Mouse (Mus musculus) hindbrain, embryonic 15.5 days (tissue): ENCODE measurements at regions not wholly inside any gene's neighbourhood (a gene's known extent, or its start where the extent isn't known, plus 50 kb on each side); places are given as distances from the start of the nearest gene placed in this dataset.

Source experiments
- ATAC-seq: fragments of 200-750 bp; cut with Nextera tagmentation; 2 replicates; pipeline ENCODE4 v1.8.0; 2017; ENCODE audit warnings: low read depth, moderate number of reproducible peaks, moderate TSS enrichment; ENCODE audit not compliant: low FRiP score
- H3K27ac ChIP-seq: fragments of 300-500 bp; sonication (generic); replicated peaks from 2 replicates; pipeline ENCODE4 v1.5.1; 2015; ENCODE audit warnings: mild to moderate bottlenecking, inconsistent platforms
- H3K27me3 ChIP-seq: fragments of 300-500 bp; sonication (generic); 2 replicates; pipeline ENCODE4 v1.6.1; 2015; ENCODE audit warnings: control low read depth, inconsistent platforms
- H3K36me3 ChIP-seq: fragments of 300-500 bp; sonication (generic); 2 replicates; pipeline ENCODE4 v1.6.1; 2015; ENCODE audit warnings: control low read depth, inconsistent platforms
- H3K4me1 ChIP-seq: fragments of 300-500 bp; sonication (generic); replicated peaks from 2 replicates; pipeline ENCODE4 v1.6.1; 2015; ENCODE audit warnings: control low read depth, inconsistent platforms
- H3K4me2 ChIP-seq: fragments of 300-500 bp; sonication (generic); 2 replicates; pipeline ENCODE4 v1.6.1; 2015; ENCODE audit warnings: moderate library complexity, mild to moderate bottlenecking, inconsistent platforms
- H3K4me3 ChIP-seq: fragments of 300-500 bp; sonication (generic); 2 replicates; pipeline ENCODE4 v1.5.1; 2015; ENCODE audit warnings: mild to moderate bottlenecking, inconsistent platforms
- H3K9ac ChIP-seq: fragments of 300-500 bp; sonication (generic); 2 replicates; pipeline ENCODE4 v1.6.1; 2015; ENCODE audit warnings: inconsistent platforms
- H3K9me3 ChIP-seq: fragments of 300-500 bp; sonication (generic); 2 replicates; pipeline ENCODE4 v1.6.1; 2016; ENCODE audit warnings: control low read depth, inconsistent platforms
- WGBS: fragments of 180-500 bp; shearing (Covaris S2); methylation state at CpG from one replicate; pipeline ENCODE4 v1.1.7; 2015; 5-methylcytosine and 5-hydroxymethylcytosine counted together

- 68% methylated on average over 4 of the region's 4 CpGs for WGBS
- H3K4me1 ChIP-seq, result no peaks in the 10 kb centered on the region
- no peak overlapping the region for H3K27ac ChIP-seq
- H3K27me3 ChIP-seq, result no peaks in the 10 kb centered on the region
- ATAC-seq, result no peak
- H3K4me3 ChIP-seq, result no peak overlapping the region
- H3K9ac ChIP-seq, result no peak overlapping the region
- no peak overlapping the region for H3K4me2 ChIP-seq
- no peaks in the 10 kb centered on the region for H3K9me3 ChIP-seq
- H3K36me3 ChIP-seq, result no peaks in the 10 kb centered on the region
Measured at GRCm38 (mm10) chr1:76194844-76195243, 648.8 kb downstream of the Slc4a3 start.

GRCm38 (mm10) chr1:76197651-76198050 is 651.6 kb downstream of the Slc4a3 start:
- no peak overlapping the region for H3K4me3 ChIP-seq
- H3K27me3 ChIP-seq, result no peaks in the 10 kb centered on the region
- H3K4me1 ChIP-seq, result no peaks in the 10 kb centered on the region
- H3K27ac ChIP-seq, result no peak overlapping the region
- no peak overlapping the region for H3K4me2 ChIP-seq
- H3K9me3 ChIP-seq, result no peaks in the 10 kb centered on the region
- no peaks in the 10 kb centered on the region for H3K36me3 ChIP-seq
- ATAC-seq, result no peak
- WGBS, result 86% methylated on average over 3 of the region's 3 CpGs
- H3K9ac ChIP-seq, result no peak overlapping the region

GRCm38 (mm10) chr1:76200906-76201305 is 654.8 kb downstream of the Slc4a3 start:
- no peaks in the 10 kb centered on the region for H3K36me3 ChIP-seq
- H3K9me3 ChIP-seq, result no peaks in the 10 kb centered on the region
- no peak overlapping the region for H3K4me3 ChIP-seq
- WGBS, result 75% methylated on average over 3 of the region's 3 CpGs
- H3K27me3 ChIP-seq, result no peaks in the 10 kb centered on the region
- ATAC-seq, result no peak
- no peaks in the 10 kb centered on the region for H3K4me1 ChIP-seq
- no peak overlapping the region for H3K9ac ChIP-seq
- H3K27ac ChIP-seq, result no peak overlapping the region
- H3K4me2 ChIP-seq, result no peak overlapping the region

GRCm38 (mm10) chr1:76212486-76212885 is 666.4 kb downstream of the Slc4a3 start:
- Histone ChIP-seq H3K27me3 (no peaks in the 10 kb centered on the region), H3K9me3 (no peaks in the 10 kb centered on the region), H3K36me3 (no peaks in the 10 kb centered on the region), H3K27ac (no peak overlapping the region), H3K9ac (no peak overlapping the region), H3K4me3 (no peak overlapping the region), H3K4me1 (no peaks in the 10 kb centered on the region), H3K4me2 (no peak overlapping the region)
- ATAC-seq, result no peak
- WGBS, result 96% methylated on average over 5 of the region's 5 CpGs

- no peak for ATAC-seq
- Histone ChIP-seq H3K4me1 (peaks cover 10% of the 10 kb centered on the region), H3K36me3 (no peaks in the 10 kb centered on the region), H3K4me3 (no peak overlapping the region), H3K4me2 (no peak overlapping the region), H3K27me3 (no peaks in the 10 kb centered on the region), H3K9me3 (no peaks in the 10 kb centered on the region), H3K9ac (no peak overlapping the region), H3K27ac (no peak overlapping the region)
- 78% methylated on average over 3 of the region's 3 CpGs for WGBS
Measured at GRCm38 (mm10) chr1:76244721-76245120, 698.7 kb downstream of the Slc4a3 start.

- Histone ChIP-seq H3K4me1 (peaks cover 10% of the 10 kb centered on the region), H3K4me2 (no peak overlapping the region), H3K9me3 (no peaks in the 10 kb centered on the region), H3K27ac (no peak overlapping the region), H3K4me3 (no peak overlapping the region), H3K36me3 (no peaks in the 10 kb centered on the region), H3K9ac (no peak overlapping the region), H3K27me3 (no peaks in the 10 kb centered on the region)
- 8% methylated on average over 8 of the region's 8 CpGs for WGBS
- ATAC-seq, result 0 out of 2 replicates have a peak, but pooled peaks have one; percentile 51
Measured at GRCm38 (mm10) chr1:76246181-76246796, 700.2 kb downstream of the Slc4a3 start.

- no peaks in the 10 kb centered on the region for H3K36me3 ChIP-seq
- no peak overlapping the region for H3K4me2 ChIP-seq
- H3K9ac ChIP-seq, result no peak overlapping the region
- peaks cover 10% of the 10 kb centered on the region for H3K4me1 ChIP-seq
- 66% methylated on average over 8 of the region's 8 CpGs for WGBS
- ATAC-seq, result no peak
- H3K9me3 ChIP-seq, result no peaks in the 10 kb centered on the region
- H3K27me3 ChIP-seq, result no peaks in the 10 kb centered on the region
- no peak overlapping the region for H3K27ac ChIP-seq
- no peak overlapping the region for H3K4me3 ChIP-seq
Measured at GRCm38 (mm10) chr1:76247126-76247525, 701.1 kb downstream of the Slc4a3 start.

GRCm38 (mm10) chr1:76258217-76258616 is 712.2 kb downstream of the Slc4a3 start:
- Histone ChIP-seq H3K9me3 (no peaks in the 10 kb centered on the region), H3K4me3 (no peak overlapping the region), H3K9ac (no peak overlapping the region), H3K27ac (no peak overlapping the region), H3K27me3 (no peaks in the 10 kb centered on the region), H3K4me1 (no peaks in the 10 kb centered on the region), H3K4me2 (no peak overlapping the region), H3K36me3 (no peaks in the 10 kb centered on the region)
- ATAC-seq, result no peak
- WGBS, result 40% methylated on average over 4 of the region's 4 CpGs

- H3K36me3 ChIP-seq, result no peaks in the 10 kb centered on the region
- H3K27ac ChIP-seq, result no peak overlapping the region
- H3K9me3 ChIP-seq, result no peaks in the 10 kb centered on the region
- H3K4me1 ChIP-seq, result no peaks in the 10 kb centered on the region
- WGBS, result 30% methylated on average over 7 of the region's 7 CpGs
- no peak overlapping the region for H3K9ac ChIP-seq
- H3K27me3 ChIP-seq, result no peaks in the 10 kb centered on the region
- no peak overlapping the region for H3K4me2 ChIP-seq
- ATAC-seq, result no peak
- H3K4me3 ChIP-seq, result no peak overlapping the region
Measured at GRCm38 (mm10) chr1:76276148-76276547, 730.1 kb downstream of the Slc4a3 start.

- Histone ChIP-seq H3K27ac (no peak overlapping the region), H3K27me3 (no peaks in the 10 kb centered on the region), H3K9me3 (no peaks in the 10 kb centered on the region), H3K4me3 (no peak overlapping the region), H3K4me1 (no peaks in the 10 kb centered on the region), H3K36me3 (no peaks in the 10 kb centered on the region), H3K4me2 (no peak overlapping the region), H3K9ac (no peak overlapping the region)
- ATAC-seq, result no peak
- WGBS, result 41% methylated on average over 3 of the region's 3 CpGs
Measured at GRCm38 (mm10) chr1:76276624-76277023, 730.6 kb downstream of the Slc4a3 start.

GRCm38 (mm10) chr1:76283322-76283721 is 737.3 kb downstream of the Slc4a3 start:
- Histone ChIP-seq H3K9ac (no peak overlapping the region), H3K4me1 (peaks cover 5% of the 10 kb centered on the region; the same call in 1 of the 2 replicates), H3K27ac (no peak overlapping the region), H3K4me3 (no peak overlapping the region), H3K27me3 (no peaks in the 10 kb centered on the region), H3K9me3 (no peaks in the 10 kb centered on the region), H3K4me2 (no peak overlapping the region), H3K36me3 (no peaks in the 10 kb centered on the region)
- 27% methylated on average over 3 of the region's 3 CpGs for WGBS
- no peak for ATAC-seq

- Histone ChIP-seq H3K27ac (no peak overlapping the region), H3K9ac (no peak overlapping the region), H3K36me3 (no peaks in the 10 kb centered on the region), H3K9me3 (no peaks in the 10 kb centered on the region), H3K4me2 (no peak overlapping the region), H3K27me3 (no peaks in the 10 kb centered on the region), H3K4me3 (no peak overlapping the region), H3K4me1 (no peaks in the 10 kb centered on the region)
- WGBS, result 80% methylated on average over 4 of the region's 4 CpGs
- no peak for ATAC-seq
Measured at GRCm38 (mm10) chr1:76322943-76323559, 777.0 kb downstream of the Slc4a3 start.

GRCm38 (mm10) chr1:76323592-76323991 is 777.5 kb downstream of the Slc4a3 start:
- H3K9ac ChIP-seq, result no peak overlapping the region
- 81% methylated on average over 4 of the region's 4 CpGs for WGBS
- H3K9me3 ChIP-seq, result no peaks in the 10 kb centered on the region
- H3K36me3 ChIP-seq, result no peaks in the 10 kb centered on the region
- no peak overlapping the region for H3K4me2 ChIP-seq
- H3K4me3 ChIP-seq, result no peak overlapping the region
- ATAC-seq, result no peak
- H3K4me1 ChIP-seq, result no peaks in the 10 kb centered on the region
- no peak overlapping the region for H3K27ac ChIP-seq
- no peaks in the 10 kb centered on the region for H3K27me3 ChIP-seq
